Mouse (Mus musculus): ENCODE data around the gene Gm45753.
"Not testable (repeated sequence)": the region's sequence is repeated elsewhere in the genome, so short reads cannot be mapped to it uniquely, and the experiment has no call there.

Gene Gm45753

GRCm38 (mm10) chr8:45308366-45308765 lies at the start of gene Gm45753:
Gene Gm45753, minus strand, starts transcription at chr8:45308466.
- no peak for DNase-seq (ENCODE audit: low read depth, low spot score)

DNA sequence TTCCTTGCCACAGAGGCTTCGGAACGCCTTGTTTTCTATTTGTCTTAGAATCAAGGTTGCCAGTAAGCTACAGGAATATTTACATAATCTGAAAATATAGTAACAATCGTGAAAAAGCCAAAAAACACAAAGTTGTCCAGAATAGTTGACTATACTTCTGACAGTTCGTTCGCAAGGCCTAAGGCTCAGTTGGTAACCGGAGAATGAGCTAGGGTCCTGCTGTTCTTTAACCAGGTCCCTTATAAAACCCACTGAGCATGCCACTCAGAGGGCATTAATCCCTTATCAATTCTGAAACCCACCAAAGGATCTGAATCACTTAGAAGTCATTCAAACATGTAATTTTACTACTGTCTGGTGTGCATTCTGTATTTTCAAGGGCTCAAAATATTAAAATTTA lies 47.5 kb upstream of the Gm45753 start:
- DNase-seq (ENCODE audit: low read depth, low spot score), result no peak

DNA sequence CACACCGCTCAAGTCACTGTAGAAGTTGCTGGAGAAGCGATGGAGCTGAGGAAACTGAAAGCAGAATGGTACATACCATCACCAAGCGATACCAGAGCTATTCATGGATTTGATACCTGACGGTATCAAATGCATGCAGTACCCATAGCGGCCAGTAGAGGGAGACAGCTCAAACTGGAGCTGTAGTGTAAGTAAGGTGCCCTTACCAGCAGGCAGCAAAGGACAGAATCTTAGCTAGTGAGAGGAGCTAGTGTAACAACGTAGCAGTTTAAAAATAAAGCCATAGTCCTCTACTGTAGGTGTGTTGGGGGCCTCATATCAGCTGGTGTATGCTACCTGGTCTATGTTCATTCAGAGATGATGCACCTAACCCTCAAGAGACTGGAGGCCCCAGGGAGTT lies 36.8 kb upstream of the Gm45753 start:
- DNase-seq (ENCODE audit: low read depth, low spot score), result peak; percentile 85

DNA sequence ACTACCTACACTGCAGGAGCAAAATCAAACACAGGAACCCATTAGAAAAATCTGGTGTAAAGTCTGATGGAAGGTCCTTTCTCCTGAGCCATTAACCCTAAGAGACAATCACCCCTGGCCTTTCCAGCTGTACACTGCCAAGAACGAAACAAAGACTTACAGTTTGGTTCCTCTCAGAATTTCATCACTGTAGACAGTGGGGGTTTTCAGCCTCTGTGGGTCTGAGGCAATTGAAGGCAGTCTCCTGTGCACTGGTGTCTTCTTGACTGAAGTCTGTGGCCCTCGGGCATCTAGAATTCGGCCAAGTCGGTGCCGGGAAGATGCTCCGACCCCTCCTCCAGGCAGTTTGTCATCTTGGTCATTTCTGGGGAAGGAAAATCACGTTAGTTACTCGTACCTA lies 36.0 kb upstream of the Gm45753 start:
- DNase-seq (ENCODE audit: low read depth, low spot score), result no peak

DNA sequence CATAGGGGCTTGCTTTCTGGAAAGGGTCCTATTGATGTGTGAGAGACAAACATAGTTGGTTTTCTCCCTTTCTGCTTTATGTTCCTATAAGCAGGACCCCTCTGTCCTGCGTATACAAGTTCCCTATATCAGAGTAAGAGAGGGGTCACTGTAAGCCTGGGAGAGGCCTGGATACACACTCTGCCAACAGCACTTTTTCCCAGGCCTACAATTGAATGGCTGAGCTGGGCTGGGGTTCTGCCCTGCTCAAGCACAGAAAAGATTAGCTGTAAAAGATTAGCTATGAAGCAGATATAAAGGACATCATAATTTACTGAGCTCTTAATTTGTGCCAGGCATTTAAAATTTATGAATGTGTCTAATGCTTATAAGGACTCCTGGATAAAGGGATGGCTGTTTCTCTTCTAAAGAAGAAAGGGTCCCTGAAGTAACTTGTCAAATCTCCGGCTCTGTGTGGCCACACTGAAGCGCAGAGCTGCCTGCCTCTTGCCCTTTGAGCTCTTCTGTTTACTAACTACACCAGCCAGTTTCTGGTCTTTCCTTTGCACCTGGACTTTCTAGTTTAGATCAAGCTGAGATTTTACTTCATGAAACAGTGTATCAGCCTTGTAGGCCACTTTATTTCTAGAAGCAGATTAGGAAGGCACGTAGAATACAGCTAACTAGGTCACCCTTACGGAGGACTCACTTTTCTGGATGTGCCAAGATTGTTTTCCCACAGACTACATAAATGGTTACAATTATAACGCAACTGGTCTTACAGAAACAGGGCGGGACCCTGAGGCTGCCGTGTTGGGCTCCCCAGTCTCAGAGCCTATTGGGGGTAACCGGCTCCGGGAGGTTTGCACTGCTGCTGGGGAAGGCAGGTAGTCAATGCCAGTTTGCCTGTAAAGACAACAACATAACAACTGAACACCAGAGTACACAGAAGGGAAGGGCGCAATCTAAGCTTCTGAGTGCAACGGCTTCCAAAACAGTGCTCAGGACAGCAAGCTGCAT lies 33.7 kb upstream of the Gm45753 start:
- no peak for DNase-seq (ENCODE audit: low read depth, low spot score)

- no peak for DNase-seq (ENCODE audit: low read depth, low spot score)
Observed at GRCm38 (mm10) chr8:45333493-45333892, 25.2 kb upstream of the Gm45753 start.

DNA sequence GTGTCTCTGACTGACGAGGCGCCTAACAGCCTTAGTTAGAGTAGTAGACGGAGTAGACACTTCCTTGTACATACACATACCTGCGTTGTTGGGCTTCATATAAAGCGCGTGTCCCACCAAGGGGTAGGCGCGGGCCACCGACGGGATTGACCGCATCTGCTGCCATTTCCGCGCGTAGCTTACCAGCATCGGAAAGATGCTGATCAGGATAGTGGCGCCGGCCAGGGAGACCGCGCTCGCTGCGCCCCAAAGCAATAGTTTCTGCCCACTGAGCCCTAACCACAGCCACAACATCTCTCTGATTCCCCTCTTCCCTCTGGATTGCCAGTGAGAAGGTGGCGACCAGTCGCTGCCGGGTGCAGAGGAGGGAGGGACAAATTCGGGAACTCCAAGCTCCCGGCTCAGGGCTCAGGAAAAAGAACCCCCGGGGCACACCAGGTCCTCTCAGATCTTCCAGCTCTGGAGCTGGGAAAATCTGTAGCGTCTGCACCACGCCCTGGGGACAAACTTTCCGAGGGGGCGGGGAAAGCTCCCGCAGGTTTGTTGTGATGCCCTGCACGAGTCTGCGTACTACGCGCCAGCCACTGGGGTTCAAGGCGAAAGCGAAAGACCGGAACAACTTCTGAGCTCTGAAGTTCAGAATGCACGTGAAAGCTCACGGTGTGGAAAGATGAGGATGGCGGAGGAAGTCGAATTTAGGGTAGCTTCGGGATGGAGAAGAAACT lies 24.6 kb upstream of the Gm45753 start, which contains the start of gene Cyp4v3:
Gene Cyp4v3, minus strand, starts transcription at position 532 of the 725 bp plus-strand sequence.
- peak; percentile 57 for DNase-seq (ENCODE audit: low read depth, low spot score)

DNA sequence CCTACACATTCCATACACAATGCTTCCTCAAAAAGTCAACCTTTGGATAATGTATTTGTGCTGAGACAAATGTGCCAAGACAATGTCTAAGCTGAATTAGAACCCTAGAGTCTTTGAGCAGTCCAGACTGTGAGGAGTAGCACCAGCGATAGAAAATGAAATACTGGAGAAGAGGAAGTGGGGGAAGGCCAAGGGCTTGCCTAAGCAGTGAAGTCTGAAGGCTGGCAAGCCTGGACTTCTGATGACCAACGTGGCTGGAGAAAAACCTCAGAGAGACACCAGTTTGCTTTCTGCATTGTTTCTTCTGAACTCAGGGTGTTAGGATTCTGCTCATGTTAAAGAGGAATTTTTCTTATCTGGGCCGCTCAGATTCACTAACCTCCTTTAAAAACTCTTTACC lies 22.6 kb upstream of the Gm45753 start:
- DNase-seq (ENCODE audit: low read depth, low spot score), result no peak

GRCm38 (mm10) chr8:45329206-45329980 lies 21.1 kb upstream of the Gm45753 start:
- no peak for DNase-seq (ENCODE audit: low read depth, low spot score)

DNA sequence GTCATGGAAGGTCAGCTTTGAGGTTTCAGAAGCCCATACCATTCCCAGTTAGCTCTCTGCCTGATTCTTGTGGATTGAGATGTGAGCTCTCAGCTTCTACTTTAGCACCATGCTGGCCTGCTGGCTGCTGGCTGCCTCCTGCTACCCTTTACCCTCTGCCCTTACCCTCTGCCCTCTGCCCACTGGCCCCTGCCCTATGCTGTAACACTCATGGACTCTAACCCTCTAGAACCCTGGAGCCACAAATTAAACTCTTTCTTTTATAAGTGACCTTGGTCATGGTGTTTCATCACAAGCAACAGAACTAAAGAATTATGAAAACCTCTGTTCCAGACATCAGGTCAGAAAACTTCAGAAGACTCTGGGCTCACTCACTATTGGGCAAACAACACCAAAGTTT lies 18.8 kb upstream of the Gm45753 start:
- DNase-seq (ENCODE audit: low read depth, low spot score), result not testable (repeated sequence)

GRCm38 (mm10) chr8:45324151-45324550 lies 15.9 kb upstream of the Gm45753 start:
- DNase-seq (ENCODE audit: low read depth, low spot score), result no peak

DNA sequence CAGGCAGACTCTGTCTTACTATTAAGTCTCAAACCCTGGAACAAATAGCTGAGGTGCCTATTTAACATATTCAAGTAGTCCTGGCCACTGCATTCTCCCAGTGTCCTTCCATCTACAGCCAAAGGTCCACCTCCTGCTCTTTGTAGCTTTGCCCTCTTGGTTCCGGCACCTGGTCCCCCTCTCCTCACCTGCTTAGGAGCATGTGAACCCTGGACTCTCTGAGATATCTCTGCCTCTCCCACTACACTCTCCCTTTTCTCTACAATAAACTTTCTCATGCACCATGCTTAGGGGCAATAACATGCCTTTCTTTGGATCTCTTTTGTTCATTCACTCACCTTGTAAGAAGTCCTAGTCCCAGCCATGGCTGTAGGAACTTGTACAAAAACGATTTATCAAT lies 13.1 kb upstream of the Gm45753 start:
- DNase-seq (ENCODE audit: low read depth, low spot score), result no peak

DNA sequence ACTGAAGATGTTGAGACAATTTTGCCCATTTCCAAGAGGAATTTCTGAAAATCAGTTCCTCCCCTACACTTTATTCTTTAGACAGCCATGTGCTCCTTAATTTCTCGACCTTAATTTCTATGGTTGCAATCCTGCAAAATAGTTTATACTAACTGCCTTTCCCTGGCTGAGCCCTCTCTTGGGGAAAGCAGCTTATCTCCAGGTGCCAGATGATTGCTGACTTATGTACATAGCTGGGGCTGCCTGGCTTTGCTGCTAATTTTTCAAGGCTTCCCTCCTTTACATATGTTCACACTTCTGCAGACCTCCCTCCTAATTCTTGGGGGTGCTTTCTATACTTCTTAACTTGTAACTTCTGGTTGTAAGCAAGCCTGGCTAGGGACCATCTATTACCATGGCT lies 12.7 kb upstream of the Gm45753 start:
- DNase-seq (ENCODE audit: low read depth, low spot score), result no peak

DNA sequence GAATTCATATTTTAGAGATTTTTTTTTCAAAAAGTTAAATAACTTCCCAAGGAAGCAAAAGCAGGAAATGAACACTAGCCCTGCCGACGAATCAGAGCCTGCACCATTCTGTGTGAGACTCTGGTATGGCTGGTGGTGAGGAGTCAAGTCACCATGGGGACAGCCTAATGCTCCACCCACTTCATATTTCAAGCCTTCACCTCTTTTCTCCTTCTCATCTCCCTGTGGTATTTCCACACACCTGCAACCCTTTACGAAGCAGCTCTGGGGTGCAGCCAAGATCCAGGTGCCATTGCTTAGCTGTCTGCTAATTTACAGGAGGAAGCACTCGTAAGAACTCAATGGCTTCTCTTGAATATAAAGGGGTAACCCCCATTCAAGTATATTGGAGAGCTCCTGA lies 2.7 kb upstream of the Gm45753 start:
- no peak for DNase-seq (ENCODE audit: low read depth, low spot score)

GRCm38 (mm10) chr8:45305479-45305878 lies 2.8 kb downstream of the Gm45753 start:
- DNase-seq (ENCODE audit: low read depth, low spot score), result no peak

DNA sequence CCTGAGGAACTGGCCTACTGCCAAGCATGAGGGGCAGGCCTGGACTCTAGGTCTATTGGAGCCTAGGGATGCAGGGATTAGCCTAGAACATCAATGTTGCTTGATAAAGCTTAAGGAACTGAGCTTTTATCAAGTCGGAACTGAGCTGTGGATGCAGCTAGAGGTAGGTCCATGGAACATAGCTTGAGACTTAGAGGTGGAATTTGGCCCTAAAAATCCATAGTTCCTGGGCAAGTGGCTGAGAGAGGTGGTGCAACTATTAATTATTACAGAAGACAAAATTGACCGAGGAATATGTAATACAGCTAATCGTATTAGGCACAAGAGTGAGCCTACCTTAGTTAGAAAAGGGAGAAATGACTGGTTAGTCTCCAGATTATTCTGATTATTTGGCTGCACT lies 3.9 kb downstream of the Gm45753 start:
- no peak for DNase-seq (ENCODE audit: low read depth, low spot score)

- no peak for DNase-seq (ENCODE audit: low read depth, low spot score)
Observed at GRCm38 (mm10) chr8:45302390-45302789, 5.9 kb downstream of the Gm45753 start.

DNA sequence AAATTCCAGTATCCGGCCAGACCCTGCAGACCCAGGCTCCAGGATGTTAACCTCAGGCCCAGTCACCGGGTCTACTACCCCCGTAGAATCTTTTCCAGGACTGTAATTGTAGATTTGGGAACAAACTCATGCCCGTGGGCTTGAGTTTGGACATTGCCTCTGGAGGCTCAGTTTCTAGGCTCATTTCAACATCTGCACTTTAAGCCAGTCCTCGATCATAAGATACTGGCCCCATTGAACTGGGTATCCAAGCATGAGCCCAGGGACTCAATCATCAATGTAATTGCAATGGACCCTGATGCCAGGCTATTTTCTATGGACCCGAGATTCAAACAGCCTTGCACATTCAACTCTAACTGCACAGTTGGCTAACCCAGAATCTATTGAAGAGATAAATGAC lies 13.0 kb downstream of the Gm45753 start:
- no peak for DNase-seq (ENCODE audit: low read depth, low spot score)

GRCm38 (mm10) chr8:45294687-45295086 lies 13.6 kb downstream of the Gm45753 start, which contains the start of gene Klkb1:
Gene Klkb1, minus strand, starts transcription at chr8:45294859.
- DNase-seq (ENCODE audit: low read depth, low spot score), result no peak

DNA sequence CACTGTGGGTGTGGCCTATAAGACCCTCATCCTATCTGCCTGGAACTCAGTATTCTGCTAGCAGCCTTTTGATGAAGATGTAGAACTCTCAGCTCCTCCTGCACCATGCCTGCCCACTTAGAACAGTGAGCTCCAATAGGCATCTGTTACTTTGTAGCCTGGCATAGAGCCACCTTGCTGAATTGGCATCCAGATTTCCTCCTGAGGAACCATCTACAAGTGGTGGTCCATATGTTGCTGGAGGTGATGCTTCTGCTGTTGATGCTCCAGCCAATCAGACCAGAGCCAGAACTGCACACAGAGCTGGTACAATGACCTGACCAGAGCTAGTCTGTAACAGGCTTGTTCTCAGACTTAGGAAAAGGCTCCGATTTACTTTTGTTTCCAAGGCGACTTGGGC lies 16.5 kb downstream of the Gm45753 start:
- no peak for DNase-seq (ENCODE audit: low read depth, low spot score)

- no peak for DNase-seq (ENCODE audit: low read depth, low spot score)
Observed at GRCm38 (mm10) chr8:45281630-45282029, 26.6 kb downstream of the Gm45753 start.

DNA sequence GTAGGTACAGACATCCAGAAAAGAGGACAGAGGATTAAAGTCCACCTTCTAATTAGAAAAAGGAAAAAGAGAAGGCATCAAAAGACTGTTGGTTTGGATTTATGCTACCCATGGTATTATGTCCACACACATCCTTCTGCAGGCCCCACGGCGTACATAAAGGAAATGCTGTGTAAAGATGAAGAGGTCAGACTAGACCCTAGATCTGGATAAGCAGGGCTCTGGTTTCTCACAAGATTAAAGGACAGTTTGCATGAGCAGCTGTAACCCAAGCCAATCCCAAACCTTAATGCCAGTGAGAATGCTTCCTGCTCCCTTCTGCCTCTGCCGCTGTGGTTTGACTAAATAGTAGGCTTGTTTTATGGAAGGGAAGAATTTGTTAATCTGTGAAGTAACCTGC lies 30.8 kb downstream of the Gm45753 start:
- no peak for DNase-seq (ENCODE audit: low read depth, low spot score)
